Mouse (Mus musculus) liver, embryonic 15.5 days (tissue): ENCODE measurements at regions not wholly inside any gene's neighbourhood (a gene's known extent, or its start where the extent isn't known, plus 50 kb on each side); places are given as distances from the start of the nearest gene placed in this dataset.

Source experiments
- ATAC-seq: fragments of 200-750 bp; cut with Nextera tagmentation; 2 replicates; pipeline ENCODE4 v1.8.0; 2017; ENCODE audit warnings: moderate number of reproducible peaks, mild to moderate bottlenecking, moderate library complexity; ENCODE audit not compliant: insufficient read depth
- H3K27ac ChIP-seq: fragments of 300-500 bp; sonication (generic); replicated peaks from 2 replicates; pipeline ENCODE4 v1.5.1; 2015; ENCODE audit warnings: mild to moderate bottlenecking, inconsistent platforms
- H3K27me3 ChIP-seq: fragments of 300-500 bp; sonication (generic); 2 replicates; pipeline ENCODE4 v1.6.1; 2015; ENCODE audit warnings: mild to moderate bottlenecking, inconsistent platforms
- H3K36me3 ChIP-seq: fragments of 300-500 bp; sonication (generic); replicated peaks from 2 replicates; pipeline ENCODE4 v1.6.1; 2015; ENCODE audit warnings: moderate library complexity, mild to moderate bottlenecking, inconsistent platforms
- H3K4me1 ChIP-seq: fragments of 300-500 bp; sonication (generic); replicated peaks from 2 replicates; pipeline ENCODE4 v1.6.1; 2015; ENCODE audit warnings: inconsistent platforms
- H3K4me2 ChIP-seq: fragments of 300-500 bp; sonication (generic); 2 replicates; pipeline ENCODE4 v1.6.1; 2015; ENCODE audit warnings: moderate library complexity, mild to moderate bottlenecking, inconsistent platforms
- H3K4me3 ChIP-seq: fragments of 300-500 bp; sonication (generic); replicated peaks from 2 replicates; pipeline ENCODE4 v1.5.1; 2015; ENCODE audit warnings: mild to moderate bottlenecking, inconsistent platforms
- H3K9ac ChIP-seq: fragments of 300-500 bp; sonication (generic); 2 replicates; pipeline ENCODE4 v1.6.1; 2015; ENCODE audit warnings: moderate library complexity, mild to moderate bottlenecking, inconsistent platforms
- H3K9me3 ChIP-seq: fragments of 300-500 bp; sonication (generic); replicated peaks from 2 replicates; pipeline ENCODE4 v1.6.1; 2016; ENCODE audit warnings: inconsistent platforms
- WGBS: fragments of 180-500 bp; shearing (Covaris S2); methylation state at CpG from one replicate; pipeline ENCODE4 v1.1.7; 2015; ENCODE audit warnings: mixed read lengths; ENCODE audit not compliant: insufficient replicate concordance; 5-methylcytosine and 5-hydroxymethylcytosine counted together

DNA sequence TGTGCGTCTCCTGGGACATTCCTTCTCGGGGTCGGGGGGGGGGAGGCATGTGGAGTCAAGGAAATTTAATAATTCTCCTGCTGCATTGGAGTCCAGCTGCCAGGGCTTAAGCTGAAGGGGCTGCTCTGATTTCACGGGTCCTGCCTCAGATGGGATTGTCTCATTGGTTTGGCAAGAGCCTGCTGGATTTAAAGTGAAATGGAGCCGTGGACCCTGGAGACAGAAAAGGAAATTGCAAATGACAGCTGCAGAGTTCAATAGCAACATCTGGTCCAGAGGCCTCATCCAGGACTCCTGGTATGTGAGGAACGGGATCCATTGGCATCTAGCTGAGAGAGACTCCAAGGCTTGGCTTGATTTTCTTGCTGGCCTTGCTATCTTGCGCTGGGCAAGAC, 60.5 kb upstream of the Tmpo start:
- Histone ChIP-seq H3K27ac (no peak overlapping the region), H3K4me3 (no peak overlapping the region), H3K9ac (no peak overlapping the region), H3K36me3 (no peaks in the 10 kb centered on the region), H3K9me3 (no peaks in the 10 kb centered on the region), H3K27me3 (no peaks in the 10 kb centered on the region), H3K4me2 (no peak overlapping the region), H3K4me1 (no peaks in the 10 kb centered on the region)
- WGBS = 55% methylated on average over 7 of the region's 7 CpGs
- no peak for ATAC-seq

DNA sequence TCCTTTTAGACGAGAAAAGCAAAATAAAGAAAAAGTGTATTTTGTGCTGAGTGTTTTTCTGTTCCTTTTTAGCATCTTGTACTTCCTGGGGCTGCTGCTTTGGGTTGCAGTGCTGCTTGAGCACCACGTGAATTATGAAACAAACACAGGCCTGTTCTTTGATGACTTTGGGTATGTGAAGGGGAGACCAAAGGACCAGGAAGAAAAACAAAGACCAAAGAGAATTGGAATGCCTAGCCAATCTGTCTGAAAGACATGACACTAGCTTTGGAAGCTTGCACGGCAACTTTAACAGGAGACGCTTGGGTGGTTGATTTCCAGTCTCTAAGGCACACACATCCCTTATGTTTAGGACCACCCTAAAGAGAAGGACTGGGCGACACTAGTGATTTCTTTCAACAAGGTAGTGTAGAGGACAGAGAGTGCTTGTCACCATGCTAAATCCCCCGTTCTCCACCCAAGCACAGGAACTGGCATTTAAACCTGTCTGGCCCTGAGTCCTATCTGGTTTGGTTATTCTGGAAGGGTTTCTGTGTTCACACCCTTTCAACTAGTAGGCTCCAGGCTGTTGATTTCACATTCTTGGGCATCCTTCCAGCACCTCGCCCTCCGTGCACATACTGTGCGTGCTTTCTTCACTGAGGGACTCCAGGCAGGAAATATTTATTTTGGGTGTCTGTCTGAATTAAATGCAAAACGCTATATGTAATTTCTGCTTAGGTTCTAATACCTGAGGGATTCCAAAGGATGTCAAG, 59.9 kb upstream of the Tmpo start:
- Histone ChIP-seq H3K27ac (no peak overlapping the region), H3K4me1 (no peaks in the 10 kb centered on the region), H3K4me2 (no peak overlapping the region), H3K9me3 (no peaks in the 10 kb centered on the region), H3K27me3 (no peaks in the 10 kb centered on the region), H3K9ac (no peak overlapping the region), H3K4me3 (no peak overlapping the region), H3K36me3 (no peaks in the 10 kb centered on the region)
- 59% methylated on average over 10 of the region's 10 CpGs for WGBS
- no peak for ATAC-seq

DNA sequence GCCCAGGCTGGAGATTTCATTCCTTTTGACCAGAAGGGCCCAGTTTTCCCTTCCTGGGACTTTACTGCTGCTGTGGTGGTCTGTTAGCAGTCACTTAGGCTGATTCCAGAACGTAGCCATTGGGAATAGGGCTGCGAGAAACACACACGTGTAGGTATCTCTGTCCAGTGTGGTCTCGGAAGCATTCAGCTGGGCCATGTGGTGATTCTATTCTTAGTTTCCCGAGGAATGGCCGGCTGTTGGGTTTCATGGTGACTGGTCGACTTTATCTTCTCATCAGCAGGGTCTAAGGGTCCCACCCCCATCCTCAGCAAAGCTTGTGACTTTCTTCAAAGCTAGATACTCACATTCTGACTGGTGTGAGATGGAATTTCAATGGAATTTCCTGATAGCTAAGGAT, 59.2 kb upstream of the Tmpo start:
- no peak overlapping the region for H3K4me2 ChIP-seq
- H3K4me1 ChIP-seq = no peaks in the 10 kb centered on the region
- no peaks in the 10 kb centered on the region for H3K27me3 ChIP-seq
- H3K9ac ChIP-seq = no peak overlapping the region
- H3K9me3 ChIP-seq = no peaks in the 10 kb centered on the region
- no peak overlapping the region for H3K4me3 ChIP-seq
- no peak for ATAC-seq
- WGBS = 43% methylated on average over 7 of the region's 7 CpGs
- no peak overlapping the region for H3K27ac ChIP-seq
- no peaks in the 10 kb centered on the region for H3K36me3 ChIP-seq

DNA sequence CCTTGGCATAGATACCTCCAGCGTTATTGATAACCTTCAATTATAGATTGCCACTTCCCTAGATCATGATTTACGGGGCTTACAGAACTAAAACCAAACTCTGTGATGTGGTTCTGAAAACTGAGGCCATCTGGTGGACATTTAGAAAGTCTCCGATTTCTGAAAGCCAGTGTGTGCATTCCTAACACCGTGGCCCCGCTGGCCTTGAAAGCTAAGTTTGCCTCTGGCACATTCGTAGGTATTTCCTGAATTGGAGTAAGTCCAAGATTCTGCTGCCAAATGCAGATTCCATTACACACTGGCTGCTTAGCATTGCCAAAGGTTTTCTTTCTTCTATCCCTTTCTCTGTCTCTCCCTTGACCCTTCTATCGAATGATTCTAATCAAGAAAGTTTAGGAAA, 55.7 kb upstream of the Tmpo start:
- H3K27me3 ChIP-seq = no peaks in the 10 kb centered on the region
- H3K9me3 ChIP-seq = no peaks in the 10 kb centered on the region
- H3K4me1 ChIP-seq = no peaks in the 10 kb centered on the region
- WGBS = 24% methylated on average over 7 of the region's 7 CpGs
- no peaks in the 10 kb centered on the region for H3K36me3 ChIP-seq
- ATAC-seq = no peak
- H3K4me3 ChIP-seq = no peak overlapping the region
- no peak overlapping the region for H3K9ac ChIP-seq
- H3K4me2 ChIP-seq = no peak overlapping the region
- no peak overlapping the region for H3K27ac ChIP-seq

DNA sequence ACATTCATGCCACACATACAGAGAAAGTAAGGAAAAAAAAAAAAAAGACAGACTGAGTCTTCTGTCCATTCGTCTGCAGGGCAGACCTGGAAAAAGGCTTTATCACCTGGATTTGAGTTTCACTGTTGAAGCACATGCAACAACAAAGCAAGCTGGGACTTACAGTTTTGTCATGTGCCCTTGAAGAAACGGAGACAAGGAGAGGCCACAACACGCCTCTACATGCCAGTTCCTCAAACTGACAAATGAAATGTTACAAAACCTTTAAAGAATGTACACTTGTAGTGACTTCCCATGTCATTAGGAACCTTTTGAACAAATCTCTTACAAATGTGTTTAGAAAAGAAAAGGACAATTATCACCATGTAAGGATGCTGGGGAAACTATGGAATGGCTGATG, 53.6 kb upstream of the Tmpo start:
- Histone ChIP-seq H3K4me2 (no peak overlapping the region), H3K4me1 (no peaks in the 10 kb centered on the region), H3K36me3 (no peaks in the 10 kb centered on the region), H3K9me3 (no peaks in the 10 kb centered on the region), H3K27ac (no peak overlapping the region), H3K9ac (no peak overlapping the region), H3K4me3 (no peak overlapping the region), H3K27me3 (no peaks in the 10 kb centered on the region)
- ATAC-seq = no peak
- 42% methylated on average over 3 of the region's 3 CpGs for WGBS
